Mouse (Mus musculus): ENCODE measurements around the gene Ackr4.
A peak's percentile ranks its signal among the peaks of the same experiment; 100 is the strongest.

Ackr4 gene

DNA sequence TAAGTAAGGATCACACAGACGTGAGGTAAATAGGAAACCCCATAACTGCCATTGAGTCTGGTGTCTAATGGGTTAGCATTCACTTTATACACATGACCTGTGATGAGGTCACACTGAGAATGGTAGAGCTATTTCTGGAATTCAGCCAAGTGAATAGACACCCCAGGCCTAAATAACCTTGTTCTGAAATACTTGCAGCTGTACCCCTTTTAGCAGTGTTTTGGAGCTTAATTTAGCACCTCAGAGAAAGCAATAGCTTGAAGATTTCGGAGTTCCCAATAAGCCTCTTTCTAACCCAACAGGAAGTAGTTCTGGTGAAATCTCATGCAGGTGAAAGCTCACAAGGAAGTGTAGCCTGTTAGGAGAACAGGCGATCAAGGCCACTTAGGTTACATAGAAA, at the start of gene Ackr4:
Gene Ackr4, minus strand, starts transcription at position 101 of the 400 bp plus-strand sequence.
- no peak for DNase-seq

DNA sequence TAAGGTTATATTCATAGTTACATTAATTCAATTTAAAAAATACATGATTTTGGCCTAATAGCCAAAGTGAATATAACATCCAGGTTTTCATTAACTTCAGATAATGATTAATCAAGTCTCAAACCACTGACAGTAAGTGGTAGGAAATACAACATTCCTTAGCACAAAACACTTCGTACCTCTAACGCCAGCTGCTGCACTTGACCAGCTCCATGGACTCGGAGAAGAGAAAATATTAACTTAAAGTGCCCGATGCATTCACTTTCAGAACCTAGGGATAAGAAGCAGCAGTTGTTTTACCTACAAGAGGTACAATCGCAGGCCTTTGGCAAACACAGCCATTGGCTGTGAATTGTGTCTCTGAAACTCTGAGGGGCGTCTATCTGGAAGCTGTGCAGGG, 45.6 kb upstream of the Ackr4 start:
- DNase-seq, result no peak

- DNase-seq, result no peak
Measured at GRCm38 (mm10) chr9:104171651-104172050, 44.9 kb upstream of the Ackr4 start.

- DNase-seq, result no peak
Measured at GRCm38 (mm10) chr9:104169986-104170385, 43.3 kb upstream of the Ackr4 start.

DNA sequence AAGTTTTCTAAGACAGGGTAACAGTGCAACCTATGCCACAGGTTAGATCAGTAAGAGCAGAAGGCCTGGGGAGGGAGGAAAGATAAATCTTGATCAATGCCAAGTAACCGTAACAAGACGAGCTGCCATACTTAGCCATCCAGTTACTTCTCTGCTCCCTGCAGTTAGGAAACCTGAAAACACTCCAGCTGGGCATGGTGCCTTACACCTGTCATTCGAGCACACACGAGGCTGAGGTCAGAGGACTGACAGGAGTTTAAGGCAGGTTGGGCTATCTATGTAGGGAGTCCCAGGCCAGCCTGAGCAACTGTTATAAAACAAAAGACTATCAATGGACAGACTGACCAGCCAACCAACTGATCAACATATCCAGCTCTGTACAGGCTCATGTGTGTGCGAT, 39.2 kb upstream of the Ackr4 start:
- DNase-seq, result no peak

- no peak for DNase-seq
Measured at GRCm38 (mm10) chr9:104164194-104164593, 37.5 kb upstream of the Ackr4 start.

DNA sequence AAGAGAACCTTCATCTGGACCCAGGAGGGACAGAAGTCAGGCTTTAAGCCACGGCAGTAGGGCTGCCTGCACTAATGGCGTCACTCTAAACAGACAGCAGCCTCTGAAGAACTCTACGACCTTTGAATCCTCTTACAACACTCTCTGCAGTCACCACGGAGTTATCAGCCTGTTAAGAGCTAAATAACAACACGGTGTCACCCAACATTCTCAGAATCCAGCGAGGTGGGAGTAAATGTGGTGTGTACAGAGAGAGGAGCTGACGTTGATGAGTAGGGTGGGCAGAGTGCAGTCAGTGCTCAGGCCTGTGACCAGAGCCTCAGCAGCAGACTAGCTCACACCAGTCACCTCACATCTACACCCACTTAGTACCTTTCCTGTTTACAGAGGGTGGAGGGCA, 34.4 kb upstream of the Ackr4 start:
- no peak for DNase-seq

GRCm38 (mm10) chr9:104157291-104157690, 30.6 kb upstream of the Ackr4 start:
- DNase-seq, result no peak

DNA sequence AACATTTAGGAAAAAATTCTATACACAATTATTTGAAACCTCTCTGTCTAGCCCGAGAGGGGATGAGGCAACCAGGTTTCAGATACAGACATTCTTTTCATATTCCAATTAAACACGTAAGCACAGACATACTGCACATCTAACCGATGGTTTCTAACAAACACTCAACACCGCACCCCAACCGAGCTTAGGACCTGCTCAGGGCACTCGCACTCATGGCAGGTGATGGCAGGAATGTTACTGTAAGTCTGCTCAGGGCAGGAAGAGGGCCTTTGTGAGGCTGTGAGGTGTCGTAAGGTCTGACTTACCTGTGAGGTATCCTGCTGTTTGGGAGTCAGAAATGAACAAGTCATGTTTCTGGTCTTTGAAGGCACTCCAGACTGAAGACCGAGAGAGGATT, 29.8 kb upstream of the Ackr4 start:
- no peak for DNase-seq

- no peak for DNase-seq
Measured at GRCm38 (mm10) chr9:104155100-104155715, 28.5 kb upstream of the Ackr4 start.

DNA sequence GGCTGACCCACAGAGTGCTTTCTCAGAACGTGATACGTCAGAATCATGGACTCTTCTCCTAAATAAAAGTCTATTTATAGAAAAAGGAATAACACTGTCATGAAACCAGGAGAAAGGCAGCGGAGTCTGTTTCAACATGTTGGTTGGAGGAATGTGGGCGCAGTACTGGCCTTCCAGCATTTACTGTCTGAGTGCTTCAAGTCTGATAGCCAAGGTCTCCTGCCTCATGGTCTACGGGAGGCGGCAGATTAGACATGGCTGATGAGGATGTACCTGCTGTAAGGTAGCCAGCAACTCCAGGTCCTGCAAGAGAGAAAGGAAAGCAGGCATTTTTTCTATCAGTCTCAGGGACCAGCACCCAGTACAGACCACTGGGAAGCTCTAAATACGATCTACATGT, 25.4 kb upstream of the Ackr4 start:
- DNase-seq, result no peak

- DNase-seq, result no peak
Measured at GRCm38 (mm10) chr9:104148969-104149368, 22.2 kb upstream of the Ackr4 start.

- DNase-seq, result no peak
Measured at GRCm38 (mm10) chr9:104146683-104147082, 19.9 kb upstream of the Ackr4 start.

GRCm38 (mm10) chr9:104144314-104144996, 17.7 kb upstream of the Ackr4 start:
- DNase-seq, result no peak

DNA sequence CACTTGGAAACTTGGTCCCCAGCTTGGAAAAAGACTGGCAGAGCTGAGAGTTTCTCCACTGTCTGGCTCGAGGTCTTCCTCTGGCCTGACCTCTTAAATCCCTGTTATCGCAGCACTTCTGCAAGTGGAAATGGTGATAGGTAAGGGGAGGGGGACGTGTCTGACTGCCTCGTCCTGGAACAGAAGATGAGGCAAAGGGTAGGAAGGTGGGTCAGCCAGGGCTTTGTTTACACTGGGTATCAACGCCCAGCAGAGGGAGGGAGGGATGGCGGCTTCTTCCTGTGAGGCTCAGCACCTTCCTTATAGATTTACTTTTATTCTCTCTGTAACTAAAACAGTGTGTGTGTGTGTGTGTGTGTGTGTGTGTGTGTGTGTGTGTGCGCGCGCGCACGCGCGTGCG, 16.1 kb upstream of the Ackr4 start:
- DNase-seq, result no peak

GRCm38 (mm10) chr9:104140351-104140750, 13.6 kb upstream of the Ackr4 start:
- no peak for DNase-seq

GRCm38 (mm10) chr9:104130141-104130755, 3.5 kb upstream of the Ackr4 start:
- DNase-seq, result peak in 1 of 2 experiments; percentile 6

GRCm38 (mm10) chr9:104128110-104128509, 1.4 kb upstream of the Ackr4 start:
- no peak for DNase-seq

DNA sequence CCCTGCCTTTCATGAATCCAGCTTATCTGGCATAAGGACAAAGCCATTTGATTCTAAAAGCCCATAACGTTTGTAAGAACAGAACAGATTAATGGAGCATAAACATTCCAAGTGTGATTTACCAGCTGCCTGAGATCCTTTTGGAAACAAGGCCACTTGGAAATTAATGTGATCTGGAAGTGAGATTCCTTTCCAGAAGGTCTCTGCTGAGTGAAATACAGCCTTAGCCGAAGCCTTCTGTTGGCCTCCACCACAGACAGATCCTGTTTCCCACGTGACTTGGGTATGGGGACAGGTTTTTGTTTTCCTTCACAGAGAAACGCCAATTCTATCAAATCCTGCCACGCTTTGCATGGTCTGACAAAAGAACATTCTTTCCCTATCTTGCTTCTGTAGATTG, 3.1 kb downstream of the Ackr4 start:
- DNase-seq, result no peak

GRCm38 (mm10) chr9:104123101-104123500, 3.6 kb downstream of the Ackr4 start:
- no peak for DNase-seq

- DNase-seq, result no peak
Measured at GRCm38 (mm10) chr9:104109151-104109550, 17.6 kb downstream of the Ackr4 start.

DNA sequence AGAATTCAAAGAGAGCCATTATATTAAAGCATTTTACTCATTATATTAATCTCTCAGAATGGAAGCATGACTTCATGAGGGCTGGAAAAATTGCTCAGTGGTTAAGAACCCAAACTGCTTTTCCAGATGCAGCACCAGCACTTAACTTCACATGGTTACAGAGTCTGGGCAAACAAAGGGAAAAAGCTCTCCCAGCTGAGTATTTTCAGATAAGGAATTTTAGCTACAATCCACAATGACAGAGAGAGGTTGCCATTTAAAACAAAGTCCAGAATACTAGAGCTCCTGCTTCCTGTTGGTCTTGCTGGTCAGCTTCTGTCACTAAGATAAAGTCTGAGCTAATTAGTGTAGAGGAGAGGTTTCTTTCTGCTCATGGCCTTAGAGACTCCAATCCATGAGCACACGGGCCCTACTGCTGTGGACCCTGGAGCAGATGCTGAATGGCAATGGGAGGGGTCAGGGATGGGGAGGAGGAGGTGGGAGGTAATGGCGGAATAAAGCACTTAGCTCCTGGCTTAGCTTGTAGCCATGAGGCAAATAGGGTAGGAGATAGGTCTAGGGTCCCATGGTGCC, 18.1 kb downstream of the Ackr4 start:
- DNase-seq, result no peak

GRCm38 (mm10) chr9:104107482-104107881, 19.3 kb downstream of the Ackr4 start:
- DNase-seq, result no peak

DNA sequence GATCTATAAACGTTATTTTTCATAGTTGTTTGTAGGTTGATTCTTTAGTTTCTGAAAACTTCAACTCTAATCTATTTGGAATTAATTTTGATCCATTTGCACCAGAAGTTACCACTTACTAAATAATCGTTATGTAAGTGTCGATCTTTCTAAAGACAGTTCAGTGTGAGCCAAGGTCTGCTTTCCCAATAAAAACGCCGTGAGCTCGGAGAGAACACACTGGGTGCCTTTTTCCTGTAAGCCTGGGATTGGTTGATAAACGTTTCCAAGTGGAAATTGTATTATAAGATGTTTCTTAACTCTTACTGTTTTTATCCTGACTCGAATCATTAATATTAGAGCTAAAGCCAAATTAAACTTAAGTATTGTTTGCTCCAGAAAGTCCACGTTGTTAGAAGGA, 19.8 kb downstream of the Ackr4 start:
- DNase-seq, result no peak

Measured in lung, postnatal 4 days (tissue).